Mouse (Mus musculus): ENCODE results near the gene Actl11. TPM values are rescaled to one million over a fixed set of nuclear protein-coding genes. Genes with fewer than 3 reads are reported as not detected.

The Actl11 gene
- polyA plus RNA-seq, 1 experiment, result not detected

DNA sequence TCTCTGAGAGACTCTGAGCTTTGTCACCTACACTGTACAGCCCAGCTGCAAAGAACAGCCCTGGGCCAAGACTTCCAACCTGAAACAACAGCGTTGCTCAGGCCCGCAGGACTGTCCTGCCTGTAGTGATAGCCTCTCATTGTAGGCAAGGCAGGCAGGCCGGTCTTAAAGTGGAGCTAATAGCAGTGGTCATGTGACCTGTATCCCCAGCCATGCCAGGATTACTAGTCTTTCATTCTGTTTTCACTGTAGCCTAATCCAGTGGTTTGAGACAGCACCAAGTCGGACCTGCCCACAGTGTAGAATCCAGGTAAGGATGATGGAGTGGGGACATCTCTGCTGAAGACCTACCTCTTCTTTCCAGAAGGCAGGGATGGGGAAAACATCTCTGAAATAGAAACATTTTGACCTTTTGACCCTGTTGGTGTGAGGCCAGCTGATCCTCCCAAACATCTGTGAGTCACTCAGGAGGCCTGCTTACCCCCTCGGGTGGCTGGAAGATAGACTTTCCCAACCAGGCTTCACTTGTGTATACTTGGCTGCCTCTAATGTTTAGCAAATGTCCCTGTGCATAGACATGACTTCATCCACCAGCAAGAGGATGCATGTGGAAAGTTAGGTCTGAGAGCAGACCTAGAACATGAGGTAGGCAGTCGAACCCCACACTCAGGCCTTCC, 27.5 kb downstream of the Actl11 start:
- DNase-seq, result no peak
- H3K4me1 ChIP-seq (ENCODE audit: control insufficient read depth, insufficient read depth, low read length), result no peaks in the 10 kb centered on the region
- H3K4me3 ChIP-seq (replicated peaks; ENCODE audit: extremely low read depth, low read depth, low read length), result no peak overlapping the region
- TF ChIP-seq CTCF (IDR thresholded peaks at IDR 0.05; ENCODE audit: insufficient read depth, low read length), result no peak
- TF ChIP-seq POLR2A (IDR thresholded peaks at IDR 0.05; ENCODE audit: borderline replicate concordance, extremely low read depth, low read depth, low read length), result no peak
- WGBS, result 73% methylated on average over 6 of the region's 6 CpGs

DNA sequence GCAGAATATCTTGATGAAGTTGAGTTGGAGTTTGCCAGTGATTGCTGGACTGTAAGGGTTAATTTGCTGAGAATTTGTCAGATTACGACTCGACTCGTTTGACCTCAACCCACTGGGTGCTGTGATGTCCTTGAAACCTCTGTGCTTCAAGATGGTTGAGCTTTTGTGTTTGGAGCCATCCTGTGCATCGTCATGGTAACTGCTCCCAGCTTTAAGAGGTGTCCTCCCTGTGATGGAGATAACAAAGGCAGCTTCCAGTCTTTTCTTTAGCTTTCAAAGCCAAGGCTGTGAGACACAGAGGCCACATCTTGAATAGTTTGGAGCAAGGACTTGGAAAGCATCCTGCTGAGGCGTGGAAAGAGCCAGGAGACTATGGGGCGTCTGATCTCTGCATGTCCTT, 28.9 kb downstream of the Actl11 start:
- WGBS, result 69% methylated on average over 6 of the region's 6 CpGs
- Histone ChIP-seq H3K4me3 (replicated peaks; ENCODE audit: extremely low read depth, low read depth, low read length) (no peak overlapping the region), H3K4me1 (ENCODE audit: control insufficient read depth, insufficient read depth, low read length) (no peaks in the 10 kb centered on the region)
- no peak for DNase-seq
- TF ChIP-seq POLR2A (IDR thresholded peaks at IDR 0.05; ENCODE audit: borderline replicate concordance, extremely low read depth, low read depth, low read length), result no peak
- TF ChIP-seq CTCF (IDR thresholded peaks at IDR 0.05; ENCODE audit: insufficient read depth, low read length), result no peak

DNA sequence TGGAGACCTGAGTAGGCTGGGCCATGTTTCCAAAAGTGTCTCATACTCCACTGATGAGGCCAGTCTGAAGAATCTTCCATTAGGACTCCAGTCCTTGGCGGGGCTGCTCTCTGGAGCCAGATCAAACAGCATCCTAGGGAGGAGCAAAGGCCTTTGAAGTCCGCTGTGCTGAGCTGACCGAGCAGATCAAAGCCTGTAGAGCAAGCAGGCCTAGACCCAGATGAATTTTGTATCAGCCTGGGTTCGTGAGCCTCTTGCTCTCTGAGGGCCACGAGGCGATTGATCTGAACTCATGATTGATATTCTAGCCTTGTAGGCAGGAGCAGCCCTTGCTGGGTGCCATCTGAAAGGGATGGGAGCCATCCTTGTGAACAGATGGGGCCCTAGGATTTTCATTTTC, 31.6 kb downstream of the Actl11 start:
- TF ChIP-seq POLR2A (IDR thresholded peaks at IDR 0.05; ENCODE audit: borderline replicate concordance, extremely low read depth, low read depth, low read length), result no peak
- no peak for TF ChIP-seq CTCF (IDR thresholded peaks at IDR 0.05; ENCODE audit: insufficient read depth, low read length)
- WGBS, result 67% methylated on average over 6 of the region's 6 CpGs
- Histone ChIP-seq H3K4me3 (replicated peaks; ENCODE audit: extremely low read depth, low read depth, low read length) (no peak overlapping the region), H3K4me1 (ENCODE audit: control insufficient read depth, insufficient read depth, low read length) (no peaks in the 10 kb centered on the region)
- DNase-seq, result no peak

DNA sequence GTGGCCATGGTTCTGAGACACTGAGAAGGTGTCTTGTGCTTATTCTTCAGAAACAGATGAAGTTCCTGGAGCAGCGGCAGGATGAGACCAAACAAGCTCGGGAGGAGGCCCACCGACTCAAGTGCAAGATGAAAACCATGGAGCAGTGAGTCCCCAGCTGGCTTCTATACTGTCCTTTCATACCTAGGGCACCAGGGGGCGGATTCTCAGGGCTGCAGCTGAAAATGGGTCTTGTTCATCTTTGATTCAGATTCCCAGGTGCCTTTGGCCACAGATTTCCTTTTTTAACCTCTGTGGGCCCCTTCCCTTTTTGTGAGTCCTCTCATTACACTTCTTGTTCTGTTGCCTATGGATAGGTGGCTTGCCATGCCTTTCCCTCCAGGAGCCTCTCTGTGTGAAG, 32.7 kb downstream of the Actl11 start:
- no peak for DNase-seq
- Histone ChIP-seq H3K4me1 (ENCODE audit: control insufficient read depth, insufficient read depth, low read length) (no peaks in the 10 kb centered on the region), H3K4me3 (replicated peaks; ENCODE audit: extremely low read depth, low read depth, low read length) (no peak overlapping the region)
- TF ChIP-seq CTCF (IDR thresholded peaks at IDR 0.05; ENCODE audit: insufficient read depth, low read length), result no peak
- TF ChIP-seq POLR2A (IDR thresholded peaks at IDR 0.05; ENCODE audit: borderline replicate concordance, extremely low read depth, low read depth, low read length), result no peak
- WGBS, result 69% methylated on average over 4 of the region's 4 CpGs

DNA sequence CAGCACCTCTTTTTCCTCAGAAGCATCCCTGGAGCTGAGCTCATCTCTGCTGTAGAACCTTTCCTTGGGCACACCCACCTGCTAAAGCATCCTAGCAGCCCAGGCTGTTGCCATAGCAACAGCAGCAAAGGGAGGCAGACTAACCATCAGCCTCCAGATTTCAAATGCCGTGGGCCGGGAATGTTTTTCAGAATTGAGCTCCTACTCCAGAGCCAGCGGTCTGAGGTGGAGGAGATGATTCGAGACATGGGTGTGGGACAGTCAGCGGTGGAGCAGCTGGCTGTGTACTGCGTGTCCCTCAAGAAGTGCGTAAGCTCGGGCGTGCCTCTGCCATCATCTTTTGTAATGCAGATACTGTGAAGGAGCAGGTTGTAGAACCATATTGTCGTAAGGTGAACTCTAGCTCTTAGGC, 33.1 kb downstream of the Actl11 start:
- no peak for TF ChIP-seq CTCF (IDR thresholded peaks at IDR 0.05; ENCODE audit: insufficient read depth, low read length)
- no peak for TF ChIP-seq POLR2A (IDR thresholded peaks at IDR 0.05; ENCODE audit: borderline replicate concordance, extremely low read depth, low read depth, low read length)
- H3K4me3 ChIP-seq (replicated peaks; ENCODE audit: extremely low read depth, low read depth, low read length), result no peak overlapping the region
- 87% methylated on average over 10 of the region's 10 CpGs for WGBS
- no peak for DNase-seq
- H3K4me1 ChIP-seq (ENCODE audit: control insufficient read depth, insufficient read depth, low read length), result no peaks in the 10 kb centered on the region

DNA sequence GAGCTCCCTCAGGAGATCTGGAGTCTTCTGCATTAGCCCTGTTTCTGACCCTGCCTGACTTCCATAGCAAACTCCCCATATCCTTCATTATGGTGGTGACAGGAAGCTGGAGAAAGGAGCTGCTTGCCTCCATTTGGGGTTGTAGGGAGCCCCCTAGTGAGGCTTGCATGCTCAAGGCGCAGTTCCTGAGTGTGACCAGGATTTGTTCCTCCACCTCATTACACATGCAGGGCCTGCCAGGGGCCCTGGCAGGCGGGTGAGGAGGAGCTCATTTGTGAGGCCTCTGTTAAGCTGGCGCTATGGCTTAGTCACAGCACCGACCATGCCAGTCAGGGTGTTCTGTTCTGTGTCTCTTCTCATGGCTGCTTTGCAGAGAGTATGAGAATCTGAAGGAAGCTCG, 33.6 kb downstream of the Actl11 start:
- no peak overlapping the region for H3K4me3 ChIP-seq (replicated peaks; ENCODE audit: extremely low read depth, low read depth, low read length)
- TF ChIP-seq CTCF (IDR thresholded peaks at IDR 0.05; ENCODE audit: insufficient read depth, low read length), result peak; percentile 13; the same call in 1 of the 2 replicates
- TF ChIP-seq POLR2A (IDR thresholded peaks at IDR 0.05; ENCODE audit: borderline replicate concordance, extremely low read depth, low read depth, low read length), result no peak
- no peaks in the 10 kb centered on the region for H3K4me1 ChIP-seq (ENCODE audit: control insufficient read depth, insufficient read depth, low read length)
- no peak for DNase-seq
- 68% methylated on average over 5 of the region's 5 CpGs for WGBS

DNA sequence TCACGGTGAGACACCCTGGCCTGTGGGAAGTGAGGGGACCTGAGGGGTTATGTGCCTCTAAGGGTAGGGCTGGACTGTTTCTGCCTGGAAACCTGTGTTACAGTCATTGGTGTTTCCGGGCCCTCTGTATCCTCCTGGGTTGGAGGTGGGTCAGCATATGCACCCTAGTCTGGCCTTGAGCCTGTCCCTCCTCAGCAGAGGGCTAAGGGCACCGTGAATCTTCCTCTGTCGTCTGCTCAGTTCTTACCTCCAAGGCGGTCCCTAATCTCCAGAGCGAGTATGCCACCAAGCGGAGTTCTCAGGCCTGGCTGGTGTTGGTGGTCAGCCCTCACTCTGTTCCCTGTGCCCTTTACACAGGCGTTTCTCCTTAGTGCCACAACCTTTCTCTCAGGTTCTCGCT, 34.6 kb downstream of the Actl11 start:
- no peak overlapping the region for H3K4me3 ChIP-seq (replicated peaks; ENCODE audit: extremely low read depth, low read depth, low read length)
- DNase-seq, result no peak
- TF ChIP-seq POLR2A (IDR thresholded peaks at IDR 0.05; ENCODE audit: borderline replicate concordance, extremely low read depth, low read depth, low read length) (no peak), CTCF (IDR thresholded peaks at IDR 0.05; ENCODE audit: insufficient read depth, low read length) (no peak)
- WGBS, result 94% methylated on average over 9 of the region's 9 CpGs
- H3K4me1 ChIP-seq (ENCODE audit: control insufficient read depth, insufficient read depth, low read length), result no peaks in the 10 kb centered on the region; the same call in 1 of the 2 replicates

DNA sequence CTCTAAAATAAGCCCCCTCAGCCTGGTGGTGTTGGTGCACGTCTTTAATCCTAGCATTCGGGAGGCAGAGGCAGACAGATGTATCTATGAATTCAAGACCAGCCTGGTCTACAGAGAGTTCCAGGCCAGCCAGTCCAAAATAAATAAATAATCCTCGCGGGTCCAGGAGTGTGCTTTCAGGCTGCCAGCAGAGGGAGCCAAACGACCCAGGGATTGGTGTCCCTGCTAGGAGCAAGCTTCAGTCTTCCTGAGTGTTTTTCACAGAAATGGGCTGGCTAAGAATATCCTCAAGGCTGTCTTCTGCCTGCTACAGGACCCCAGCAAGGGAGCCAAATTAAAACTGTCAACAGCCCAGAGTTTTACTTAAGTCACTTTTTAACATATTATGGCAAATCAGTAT, 35.4 kb downstream of the Actl11 start:
- peak; percentile 70 for DNase-seq
- no peaks in the 10 kb centered on the region; the same call in 1 of the 2 replicates for H3K4me1 ChIP-seq (ENCODE audit: control insufficient read depth, insufficient read depth, low read length)
- H3K4me3 ChIP-seq (replicated peaks; ENCODE audit: extremely low read depth, low read depth, low read length), result no peak overlapping the region
- 12% methylated on average over 5 of the region's 5 CpGs for WGBS
- TF ChIP-seq CTCF (IDR thresholded peaks at IDR 0.05; ENCODE audit: insufficient read depth, low read length) (peak; percentile 97), POLR2A (IDR thresholded peaks at IDR 0.05; ENCODE audit: borderline replicate concordance, extremely low read depth, low read depth, low read length) (no peak)

DNA sequence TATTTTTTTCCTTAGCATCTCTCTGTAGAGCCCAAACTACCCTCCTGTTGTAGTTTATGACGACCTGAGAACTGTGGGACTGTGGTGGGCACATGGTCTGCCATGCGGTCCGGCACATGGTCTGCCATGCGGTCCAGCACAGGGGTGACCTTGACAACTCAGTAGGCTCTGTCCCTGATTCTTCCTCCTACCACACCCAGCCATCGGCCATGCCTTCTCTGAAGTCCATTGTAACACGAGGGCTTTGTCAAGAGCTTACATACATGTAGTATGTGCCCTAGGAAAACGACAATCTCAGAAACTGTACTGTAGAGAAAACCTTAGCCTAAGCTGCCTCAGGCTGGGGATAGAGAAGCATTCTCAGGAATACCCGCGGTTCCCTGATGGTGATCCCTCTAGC, 36.4 kb downstream of the Actl11 start:
- Histone ChIP-seq H3K4me3 (replicated peaks; ENCODE audit: extremely low read depth, low read depth, low read length) (no peak overlapping the region), H3K4me1 (ENCODE audit: control insufficient read depth, insufficient read depth, low read length) (no peaks in the 10 kb centered on the region; the same call in 1 of the 2 replicates)
- no peak for DNase-seq
- TF ChIP-seq POLR2A (IDR thresholded peaks at IDR 0.05; ENCODE audit: borderline replicate concordance, extremely low read depth, low read depth, low read length), result no peak
- TF ChIP-seq CTCF (IDR thresholded peaks at IDR 0.05; ENCODE audit: insufficient read depth, low read length), result no peak
- 89% methylated on average over 9 of the region's 9 CpGs for WGBS

DNA sequence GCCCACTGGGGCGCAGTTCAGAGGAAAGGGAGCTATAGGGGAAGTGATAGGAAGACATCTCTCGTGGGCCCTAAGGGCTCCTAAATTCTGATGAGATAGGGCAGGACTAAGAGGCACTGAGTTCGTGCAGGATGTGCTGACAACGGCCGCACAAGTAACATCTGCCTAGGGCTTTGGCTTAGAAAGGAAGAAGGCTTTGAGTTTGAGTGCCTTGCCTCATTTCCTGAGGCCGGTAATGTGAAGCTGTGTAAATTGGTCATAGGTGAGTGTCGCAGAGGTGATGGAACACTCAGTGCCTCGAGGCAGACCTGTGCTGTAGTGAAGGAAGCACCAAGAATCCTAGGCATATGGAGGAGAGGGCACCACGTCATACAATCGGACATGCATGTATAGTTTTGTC, 38.4 kb downstream of the Actl11 start:
- Histone ChIP-seq H3K4me3 (replicated peaks; ENCODE audit: extremely low read depth, low read depth, low read length) (no peak overlapping the region), H3K4me1 (ENCODE audit: control insufficient read depth, insufficient read depth, low read length) (no peaks in the 10 kb centered on the region; the same call in 1 of the 2 replicates)
- WGBS, result 71% methylated on average over 10 of the region's 10 CpGs
- no peak for DNase-seq
- TF ChIP-seq POLR2A (IDR thresholded peaks at IDR 0.05; ENCODE audit: borderline replicate concordance, extremely low read depth, low read depth, low read length) (no peak), CTCF (IDR thresholded peaks at IDR 0.05; ENCODE audit: insufficient read depth, low read length) (no peak)

Data from lung, adult 2 months (tissue).